Mouse (Mus musculus): Measurements from ENCODE around the gene March4.

The March4 gene

GRCm38 (mm10) chr1:72530516-72531196, 6.1 kb downstream of the March4 start:
- intact Hi-C loops (cut with DNase I) = no loop called here

GRCm38 (mm10) chr1:72529192-72529591, 7.5 kb downstream of the March4 start:
- intact Hi-C loops (cut with DNase I) = no loop called here

GRCm38 (mm10) chr1:72523601-72524000, 13.1 kb downstream of the March4 start:
- intact Hi-C loops (cut with DNase I) = no loop called here

- intact Hi-C loops (cut with DNase I) = no loop called here
These were observed 25.8 kb downstream of the March4 start for GRCm38 (mm10) chr1:72510778-72511520.

- intact Hi-C loops (cut with DNase I) = no loop called here
These were observed 27.2 kb downstream of the March4 start for GRCm38 (mm10) chr1:72509551-72509950.

- intact Hi-C loops (cut with DNase I) = no loop called here
These were observed 29.1 kb downstream of the March4 start for GRCm38 (mm10) chr1:72507670-72508069.

GRCm38 (mm10) chr1:72506202-72506601, 30.5 kb downstream of the March4 start:
- intact Hi-C loops (cut with DNase I) = no loop called here

- intact Hi-C loops (cut with DNase I) = no loop called here
These were observed 39.1 kb downstream of the March4 start for GRCm38 (mm10) chr1:72497609-72498008.

- intact Hi-C loops (cut with DNase I) = no loop called here
These were observed 43.3 kb downstream of the March4 start for GRCm38 (mm10) chr1:72493454-72493853.

GRCm38 (mm10) chr1:72492666-72493065, 44.1 kb downstream of the March4 start:
- intact Hi-C loops (cut with DNase I) = no loop called here

GRCm38 (mm10) chr1:72491307-72491706, 45.4 kb downstream of the March4 start:
- intact Hi-C loops (cut with DNase I) = no loop called here

- intact Hi-C loops (cut with DNase I) = no loop called here
These were observed 45.9 kb downstream of the March4 start for GRCm38 (mm10) chr1:72490801-72491200.

GRCm38 (mm10) chr1:72490193-72490592, 46.5 kb downstream of the March4 start:
- intact Hi-C loops (cut with DNase I) = no loop called here

- intact Hi-C loops (cut with DNase I) = no loop called here
These were observed 60.1 kb downstream of the March4 start for GRCm38 (mm10) chr1:72476594-72476993.

- intact Hi-C loops (cut with DNase I) = no loop called here
These were observed 67.7 kb downstream of the March4 start for GRCm38 (mm10) chr1:72469075-72469474.

- intact Hi-C loops (cut with DNase I) = no loop called here
These were observed 68.2 kb downstream of the March4 start for GRCm38 (mm10) chr1:72468466-72469003.

- intact Hi-C loops (cut with DNase I) = no loop called here
These were observed 71.7 kb downstream of the March4 start for GRCm38 (mm10) chr1:72464926-72465583.

- intact Hi-C loops (cut with DNase I) = no loop called here
These were observed 74.2 kb downstream of the March4 start for GRCm38 (mm10) chr1:72462516-72462915.

- intact Hi-C loops (cut with DNase I) = no loop called here
These were observed 79.1 kb downstream of the March4 start for GRCm38 (mm10) chr1:72457652-72458051.

- intact Hi-C loops (cut with DNase I) = no loop called here
These were observed 80.8 kb downstream of the March4 start for GRCm38 (mm10) chr1:72455923-72456322.

- intact Hi-C loops (cut with DNase I) = no loop called here
These were observed 82.0 kb downstream of the March4 start for GRCm38 (mm10) chr1:72454733-72455201.

- intact Hi-C loops (cut with DNase I) = no loop called here
These were observed 83.9 kb downstream of the March4 start for GRCm38 (mm10) chr1:72452839-72453238.

Measured in adrenal gland (tissue).